Mouse (Mus musculus): ENCODE measurements around the gene Pou2f3. TPM values are rescaled to one million over a fixed set of nuclear protein-coding genes. Genes with fewer than 3 reads are reported as not detected.

The Pou2f3 gene
- total RNA-seq (2012; rRNA removed) (not detected in 2 replicates), polyA plus RNA-seq (2012; ENCODE audit: insufficient read depth in 1 of 2, insufficient read length in 2 of 2, low read depth in 1 of 2, low replicate concordance in 2 of 2, missing spikeins in 1 of 2) (not detected)

DNA sequence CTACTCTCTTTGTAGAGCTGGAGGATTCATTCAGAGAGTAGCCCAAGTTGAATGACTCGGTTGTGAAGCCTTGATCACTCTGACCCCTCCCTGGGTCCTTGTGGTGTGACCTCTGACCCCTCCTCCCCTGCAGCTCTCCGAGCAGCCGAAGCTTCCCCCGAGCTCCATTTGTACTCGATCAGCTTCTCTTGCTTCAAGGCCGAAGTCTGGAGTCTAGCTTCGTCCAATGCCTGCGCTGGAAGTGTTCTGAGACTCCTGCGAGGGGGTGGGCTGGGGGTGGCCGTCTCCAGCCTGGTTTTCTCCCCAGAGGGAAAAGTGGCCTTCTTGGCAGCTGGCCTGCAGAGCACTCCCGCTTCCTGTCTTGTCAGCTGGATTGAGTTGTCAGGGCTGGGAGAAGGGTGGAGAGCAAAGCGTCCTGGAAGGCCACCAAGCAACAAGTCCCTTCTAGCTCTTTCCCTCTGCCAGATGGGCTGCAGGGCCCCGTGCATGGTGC is at the start of gene Pou2f3:
TSS of gene Pou2f3 (minus strand) at position 180 of the 493 bp plus-strand sequence.
- Histone ChIP-seq H3K36me3 (ENCODE audit: control insufficient read depth in 1 of 2, insufficient read depth in 2 of 2, low read length in 2 of 2) (no peaks in the 10 kb centered on the region), H3K79me2 (ENCODE audit: control insufficient read depth, insufficient read depth, low read length, poor library complexity) (no peaks in the 10 kb centered on the region), H3K27me3 (ENCODE audit: control insufficient read depth in 1 of 2, insufficient read depth in 2 of 2, low read length in 2 of 2) (peaks cover 0 to 4% of the 10 kb centered on the region in 2 experiments; a peak in 2 of 4 replicates), H3K27ac (ENCODE audit: control insufficient read depth, low read depth, low read length) (no peak within 1 kb of the TSS), H3K9ac (ENCODE audit: control insufficient read depth, low read depth, low read length, poor library complexity, severe bottlenecking) (no peak within 1 kb of the TSS), H3K4me3 (ENCODE audit: control insufficient read depth in 1 of 2, insufficient read depth in 1 of 2, low read depth in 2 of 2, low read length in 2 of 2) (no peak within 1 kb of the TSS), H3K4me1 (ENCODE audit: control insufficient read depth in 1 of 2, insufficient read depth in 2 of 2, low read length in 2 of 2) (no peaks in the 10 kb centered on the region), H3K9me3 (replicated peaks; ENCODE audit: insufficient read depth, low read length) (no peaks in the 10 kb centered on the region)
- no peak for DNase-seq (ENCODE audit: low read depth, low spot score)
- no peak for TF ChIP-seq TCF12 (IDR thresholded peaks at IDR 0.05; ENCODE audit: low read depth, low read length)
- no peak for TF ChIP-seq MAFK (IDR thresholded peaks at IDR 0.05; ENCODE audit: borderline replicate concordance, low read depth, low read length)

DNA sequence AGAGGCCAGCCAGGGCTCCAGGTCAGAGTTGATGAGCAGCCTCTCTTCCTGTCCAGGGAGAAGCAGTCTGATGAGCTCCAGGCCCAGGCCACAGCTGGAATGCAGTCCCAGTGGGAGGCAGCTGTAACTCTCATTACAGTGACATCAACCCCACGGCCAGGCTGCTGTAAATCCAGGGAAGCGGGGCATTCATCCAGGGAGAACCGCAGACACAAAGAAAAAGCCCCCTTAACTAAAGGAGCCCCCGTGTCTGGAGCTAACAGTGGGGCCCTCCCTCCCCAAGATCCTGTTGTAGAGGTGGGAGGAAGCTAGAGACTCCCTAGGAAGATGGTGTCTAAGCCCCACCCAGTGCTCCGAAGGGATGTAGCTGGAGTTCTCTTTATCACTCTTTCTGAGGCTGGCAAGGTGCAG is 43.1 kb upstream of the Pou2f3 start:
- TF ChIP-seq MAX (IDR thresholded peaks at IDR 0.05; ENCODE audit: low read length), result no peak
- no peak for TF ChIP-seq MYB (IDR thresholded peaks at IDR 0.05; ENCODE audit: low read depth, low read length)
- no peak for TF ChIP-seq GABPA (IDR thresholded peaks at IDR 0.05; ENCODE audit: low read depth, low read length)
- no peak for TF ChIP-seq CHD2 (IDR thresholded peaks at IDR 0.05; ENCODE audit: low read length)
- no peak for TF ChIP-seq ZMIZ1 (IDR thresholded peaks at IDR 0.05; ENCODE audit: low read depth, low read length)
- TF ChIP-seq BHLHE40 (IDR thresholded peaks at IDR 0.05; ENCODE audit: borderline replicate concordance, low read depth, low read length), result no peak
- TF ChIP-seq UBTF (IDR thresholded peaks at IDR 0.05; ENCODE audit: borderline replicate concordance, insufficient read depth, low read depth, low read length), result no peak
- TF ChIP-seq NRF1 (IDR thresholded peaks at IDR 0.05; ENCODE audit: insufficient read depth, low read depth, low read length, poor library complexity, severe bottlenecking), result no peak
- TF ChIP-seq CHD1 (IDR thresholded peaks at IDR 0.05; ENCODE audit: low read depth, low read length), result no peak
- no peak for TF ChIP-seq MEF2A (IDR thresholded peaks at IDR 0.05; ENCODE audit: extremely low read depth, insufficient replicate concordance, low read depth, low read length, poor library complexity, severe bottlenecking)
- TF ChIP-seq MYC (IDR thresholded peaks at IDR 0.05; ENCODE audit: low read depth, low read length), result no peak
- TF ChIP-seq POLR2A (IDR thresholded peaks at IDR 0.05; ENCODE audit: control insufficient read depth in 1 of 2, insufficient read depth in 1 of 2, low read depth in 1 of 2, low read length in 2 of 2, poor library complexity in 1 of 2), result no peak
- TF ChIP-seq E2F4 (IDR thresholded peaks at IDR 0.05; ENCODE audit: borderline replicate concordance, low read depth, low read length), result no peak
- no peak for TF ChIP-seq TAL1 (IDR thresholded peaks at IDR 0.05; ENCODE audit: low read length)
- TF ChIP-seq MAFK (IDR thresholded peaks at IDR 0.05; ENCODE audit: borderline replicate concordance, low read depth, low read length), result no peak
- TF ChIP-seq TCF12 (IDR thresholded peaks at IDR 0.05; ENCODE audit: low read depth, low read length), result no peak
- TF ChIP-seq POLR2AphosphoS5 (IDR thresholded peaks at IDR 0.05; ENCODE audit: borderline replicate concordance, low read depth, low read length), result no peak
- no peak for TF ChIP-seq SMC3 (IDR thresholded peaks at IDR 0.05; ENCODE audit: low read depth, low read length)
- H3K27me3 ChIP-seq (ENCODE audit: control insufficient read depth in 1 of 2, insufficient read depth in 2 of 2, low read length in 2 of 2), result no peaks in the 10 kb centered on the region
- H3K9ac ChIP-seq (ENCODE audit: control insufficient read depth, low read depth, low read length, poor library complexity, severe bottlenecking), result no peak overlapping the region
- H3K36me3 ChIP-seq (ENCODE audit: control insufficient read depth in 1 of 2, insufficient read depth in 2 of 2, low read length in 2 of 2), result no peaks in the 10 kb centered on the region
- H3K27ac ChIP-seq (ENCODE audit: control insufficient read depth, low read depth, low read length), result no peak overlapping the region
- H3K79me2 ChIP-seq (ENCODE audit: control insufficient read depth, insufficient read depth, low read length, poor library complexity), result no peaks in the 10 kb centered on the region
- no peaks in the 10 kb centered on the region for H3K9me3 ChIP-seq (replicated peaks; ENCODE audit: insufficient read depth, low read length)
- H3K4me3 ChIP-seq (ENCODE audit: control insufficient read depth in 1 of 2, insufficient read depth in 1 of 2, low read depth in 2 of 2, low read length in 2 of 2), result no peak overlapping the region
- DNase-seq (ENCODE audit: low read depth, low spot score), result no peak
- H3K4me1 ChIP-seq (ENCODE audit: control insufficient read depth in 1 of 2, insufficient read depth in 2 of 2, low read length in 2 of 2), result no peaks in the 10 kb centered on the region

Measured in MEL (cell line).